Mouse (Mus musculus) heart, embryonic 15.5 days (tissue): ENCODE measurements around the gene Ccdc155. TPM values are rescaled to one million over a fixed set of nuclear protein-coding genes. Genes with fewer than 3 reads are reported as not detected.

Experiments
- ATAC-seq: fragments of 200-750 bp; cut with Nextera tagmentation; replicated peaks from 2 replicates; pipeline ENCODE4 v1.8.0; 2017; ENCODE audit warnings: low read depth, moderate TSS enrichment; ENCODE audit not compliant: insufficient number of reproducible peaks, insufficient read depth, low FRiP score
- H3K27ac ChIP-seq: fragments of 300-500 bp; sonication (generic); 2 replicates; pipeline ENCODE4 v1.5.1; 2015; ENCODE audit warnings: mild to moderate bottlenecking, inconsistent platforms
- H3K27me3 ChIP-seq: fragments of 300-500 bp; sonication (generic); 2 replicates; pipeline ENCODE4 v1.6.1; 2015; ENCODE audit warnings: inconsistent platforms
- H3K36me3 ChIP-seq: fragments of 300-500 bp; sonication (generic); 2 replicates; pipeline ENCODE4 v1.6.1; 2015; ENCODE audit warnings: mild to moderate bottlenecking, inconsistent platforms
- H3K4me1 ChIP-seq: fragments of 300-500 bp; sonication (generic); replicated peaks from 2 replicates; pipeline ENCODE4 v1.6.1; 2015; ENCODE audit warnings: inconsistent platforms
- H3K4me2 ChIP-seq: fragments of 300-500 bp; sonication (generic); 2 replicates; pipeline ENCODE4 v1.6.1; 2015; ENCODE audit warnings: inconsistent platforms, mild to moderate bottlenecking, moderate library complexity
- H3K4me3 ChIP-seq: fragments of 300-500 bp; sonication (generic); 2 replicates; pipeline ENCODE4 v1.5.1; 2015; ENCODE audit warnings: mild to moderate bottlenecking, inconsistent platforms
- H3K9ac ChIP-seq: fragments of 300-500 bp; sonication (generic); 2 replicates; pipeline ENCODE4 v1.6.1; 2015; ENCODE audit warnings: mild to moderate bottlenecking, inconsistent platforms
- H3K9me3 ChIP-seq: fragments of 300-500 bp; sonication (generic); replicated peaks from 2 replicates; pipeline ENCODE4 v1.6.1; 2016; ENCODE audit warnings: inconsistent platforms
- WGBS: fragments of 180-500 bp; shearing (Covaris S2); methylation state at CpG from one replicate; pipeline ENCODE4 v1.1.7; 2015; ENCODE audit warnings: mixed read lengths; 5-methylcytosine and 5-hydroxymethylcytosine counted together
- polyA plus RNA-seq: library from polyadenylated mRNA; unstranded; fragments of >200 nt; fragmentation: Nextera tagmentation; extraction: Ambion mirVana; gene quantifications from 2 replicates; pipeline ENCODE4 v1.2.1, GENCODE M21; 2015

Ccdc155 gene
- polyA plus RNA-seq, 1 experiment from 2014 or later, result 0.53 TPM

- Histone ChIP-seq H3K27ac (peak overlapping the region; percentile 41), H3K4me2 (peak overlapping the region; percentile 58), H3K9me3 (no peaks in the 10 kb centered on the region), H3K36me3 (peaks cover 24% of the 10 kb centered on the region), H3K9ac (peak overlapping the region; percentile 19; the same call in 1 of the 2 replicates), H3K4me1 (peaks cover 43% of the 10 kb centered on the region), H3K27me3 (peaks cover 2% of the 10 kb centered on the region; the same call in 1 of the 2 replicates), H3K4me3 (peak overlapping the region; percentile 33)
- WGBS, result 10% methylated on average over 21 of the region's 21 CpGs
- ATAC-seq, result peak; percentile 77
Measured at GRCm38 (mm10) chr7:45234922-45235571, 30.4 kb upstream of the Ccdc155 start.

- H3K27me3 ChIP-seq, result peaks cover 2% of the 10 kb centered on the region; the same call in 1 of the 2 replicates
- 18% methylated on average over 29 of the region's 29 CpGs for WGBS
- H3K9me3 ChIP-seq, result no peaks in the 10 kb centered on the region
- peak overlapping the region; percentile 41 for H3K27ac ChIP-seq
- no peak overlapping the region for H3K9ac ChIP-seq
- ATAC-seq, result no peak
- peak overlapping the region; percentile 58 for H3K4me2 ChIP-seq
- H3K4me1 ChIP-seq, result peaks cover 43% of the 10 kb centered on the region
- peak overlapping the region; percentile 33 for H3K4me3 ChIP-seq
- H3K36me3 ChIP-seq, result peaks cover 29% of the 10 kb centered on the region
Measured at GRCm38 (mm10) chr7:45234333-45234841, 29.7 kb upstream of the Ccdc155 start.

- H3K9ac ChIP-seq, result no peak overlapping the region
- WGBS, result 33% methylated on average over 20 of the region's 20 CpGs
- no peak overlapping the region for H3K27ac ChIP-seq
- peaks cover 2% of the 10 kb centered on the region; the same call in 1 of the 2 replicates for H3K27me3 ChIP-seq
- peaks cover 39% of the 10 kb centered on the region for H3K4me1 ChIP-seq
- H3K36me3 ChIP-seq, result peaks cover 35% of the 10 kb centered on the region
- peak overlapping the region; percentile 33 for H3K4me3 ChIP-seq
- H3K9me3 ChIP-seq, result no peaks in the 10 kb centered on the region
- H3K4me2 ChIP-seq, result peak overlapping the region; percentile 58
- no peak for ATAC-seq
Measured at GRCm38 (mm10) chr7:45233580-45234332, 29.1 kb upstream of the Ccdc155 start.

- H3K9ac ChIP-seq, result no peak overlapping the region
- 53% methylated on average over 13 of the region's 13 CpGs for WGBS
Measured at GRCm38 (mm10) chr7:45232716-45233465, 28.2 kb upstream of the Ccdc155 start.

GRCm38 (mm10) chr7:45231941-45232340 is 27.2 kb upstream of the Ccdc155 start:
- H3K27me3 ChIP-seq, result no peaks in the 10 kb centered on the region
- H3K9ac ChIP-seq, result no peak overlapping the region
- WGBS, result 88% methylated on average over 11 of the region's 11 CpGs
- H3K9me3 ChIP-seq, result no peaks in the 10 kb centered on the region
- no peak for ATAC-seq
- no peak overlapping the region for H3K4me2 ChIP-seq
- no peak overlapping the region for H3K27ac ChIP-seq
- no peak overlapping the region for H3K4me3 ChIP-seq
- H3K4me1 ChIP-seq, result peaks cover 39% of the 10 kb centered on the region
- H3K36me3 ChIP-seq, result peaks cover 51% of the 10 kb centered on the region

More at GRCm38 (mm10) chr7:45232716-45233465, 28.2 kb upstream of the Ccdc155 start:
- no peak overlapping the region for H3K4me2 ChIP-seq
- no peaks in the 10 kb centered on the region for H3K27me3 ChIP-seq
- no peak for ATAC-seq
- H3K27ac ChIP-seq, result no peak overlapping the region
- H3K9me3 ChIP-seq, result no peaks in the 10 kb centered on the region
- peaks cover 39% of the 10 kb centered on the region for H3K4me1 ChIP-seq
- H3K36me3 ChIP-seq, result peaks cover 44% of the 10 kb centered on the region
- no peak overlapping the region for H3K4me3 ChIP-seq

- no peak overlapping the region for H3K27ac ChIP-seq
- H3K9ac ChIP-seq, result no peak overlapping the region
- 86% methylated on average over 12 of the region's 12 CpGs for WGBS
- no peaks in the 10 kb centered on the region for H3K9me3 ChIP-seq
- H3K27me3 ChIP-seq, result no peaks in the 10 kb centered on the region
- no peak for ATAC-seq
- H3K4me3 ChIP-seq, result no peak overlapping the region
- H3K4me1 ChIP-seq, result peaks cover 39% of the 10 kb centered on the region
- H3K36me3 ChIP-seq, result peaks cover 59% of the 10 kb centered on the region
- H3K4me2 ChIP-seq, result no peak overlapping the region
Measured at GRCm38 (mm10) chr7:45231192-45231591, 26.5 kb upstream of the Ccdc155 start.

GRCm38 (mm10) chr7:45229459-45230203 is 24.9 kb upstream of the Ccdc155 start:
- Histone ChIP-seq H3K27ac (no peak overlapping the region), H3K9me3 (no peaks in the 10 kb centered on the region), H3K4me2 (no peak overlapping the region), H3K27me3 (no peaks in the 10 kb centered on the region), H3K36me3 (peaks cover 75% of the 10 kb centered on the region), H3K4me1 (peaks cover 24% of the 10 kb centered on the region), H3K4me3 (no peak overlapping the region), H3K9ac (no peak overlapping the region)
- WGBS, result 90% methylated on average over 7 of the region's 7 CpGs
- ATAC-seq, result no peak

GRCm38 (mm10) chr7:45229046-45229445 is 24.4 kb upstream of the Ccdc155 start:
- 90% methylated on average over 8 of the region's 8 CpGs for WGBS
- ATAC-seq, result no peak
- Histone ChIP-seq H3K9me3 (no peaks in the 10 kb centered on the region), H3K27me3 (no peaks in the 10 kb centered on the region), H3K36me3 (peaks cover 80% of the 10 kb centered on the region), H3K9ac (no peak overlapping the region), H3K4me3 (no peak overlapping the region), H3K4me2 (no peak overlapping the region), H3K4me1 (peaks cover 19% of the 10 kb centered on the region), H3K27ac (no peak overlapping the region)

GRCm38 (mm10) chr7:45228548-45228947 is 23.9 kb upstream of the Ccdc155 start:
- Histone ChIP-seq H3K4me1 (peaks cover 14% of the 10 kb centered on the region), H3K9me3 (no peaks in the 10 kb centered on the region), H3K27me3 (no peaks in the 10 kb centered on the region), H3K9ac (no peak overlapping the region), H3K4me2 (no peak overlapping the region), H3K27ac (no peak overlapping the region), H3K4me3 (no peak overlapping the region), H3K36me3 (peaks cover 85% of the 10 kb centered on the region)
- no peak for ATAC-seq
- 91% methylated on average over 18 of the region's 18 CpGs for WGBS

GRCm38 (mm10) chr7:45226421-45226820 is 21.7 kb upstream of the Ccdc155 start:
- H3K9me3 ChIP-seq, result no peaks in the 10 kb centered on the region
- WGBS, result 97% methylated on average over 5 of the region's 5 CpGs
- H3K4me3 ChIP-seq, result no peak overlapping the region
- H3K4me2 ChIP-seq, result no peak overlapping the region
- H3K9ac ChIP-seq, result no peak overlapping the region
- no peaks in the 10 kb centered on the region for H3K27me3 ChIP-seq
- no peak for ATAC-seq
- H3K36me3 ChIP-seq, result peaks cover 88% of the 10 kb centered on the region
- H3K4me1 ChIP-seq, result no peaks in the 10 kb centered on the region
- no peak overlapping the region for H3K27ac ChIP-seq
